Mouse (Mus musculus) CH12.LX (cell line): ENCODE measurements at regions not wholly inside any gene's neighbourhood (a gene's known extent, or its start where the extent isn't known, plus 50 kb on each side); places are given as distances from the start of the nearest gene placed in this dataset.

Source experiments
- BHLHE40 ChIP-seq: IDR thresholded peaks from 2 replicates; pipeline ENCODE4 v1.6.1; 2011; ENCODE audit warnings: mild to moderate bottlenecking, low read depth, low read length, improper control_type of control experiment
- CTCF ChIP-seq, 2 experiments: IDR thresholded peaks in 1 of 2; conservative IDR thresholded peaks in 1 of 2; 2 replicates each; pipeline ENCODE4 v1.5.1; 2011 to 2012; ENCODE audit warnings: low read depth in 2 of 2, low read length in 2 of 2, improper control_type of control experiment in 1 of 2, inconsistent platforms in 1 of 2, mild to moderate bottlenecking in 1 of 2, moderate library complexity in 1 of 2
- E2F4 ChIP-seq: IDR thresholded peaks from 2 replicates; pipeline ENCODE4 v1.6.1; 2011; ENCODE audit warnings: low read depth, low read length, improper control_type of control experiment; ENCODE audit not compliant: insufficient replicate concordance
- HCFC1 ChIP-seq: IDR thresholded peaks from 2 replicates; pipeline ENCODE4 v1.6.1; 2012; ENCODE audit warnings: low read depth, mild to moderate bottlenecking, inconsistent platforms, low read length, improper control_type of control experiment
- JUND ChIP-seq: conservative IDR thresholded peaks from 2 replicates; pipeline ENCODE4 v1.6.1; 2011; ENCODE audit warnings: low read depth, low read length, improper control_type of control experiment
- MAX ChIP-seq: IDR thresholded peaks from 2 replicates; pipeline ENCODE4 v1.6.1; 2011; ENCODE audit warnings: low read length, improper control_type of control experiment
- POLR2A ChIP-seq: IDR thresholded peaks from 2 replicates; pipeline ENCODE4 v1.6.1; 2011; ENCODE audit warnings: low read depth, mild to moderate bottlenecking, improper control_type of control experiment, low read length
- TCF12 ChIP-seq: IDR thresholded peaks from 2 replicates; pipeline ENCODE4 v1.6.1; 2014; ENCODE audit warnings: low read depth, mild to moderate bottlenecking, inconsistent platforms, low read length, improper control_type of control experiment
- USF1 ChIP-seq: IDR thresholded peaks from 2 replicates; pipeline ENCODE4 v1.6.1; 2014; ENCODE audit warnings: low read depth, mild to moderate bottlenecking, inconsistent platforms, low read length, improper control_type of control experiment

DNA sequence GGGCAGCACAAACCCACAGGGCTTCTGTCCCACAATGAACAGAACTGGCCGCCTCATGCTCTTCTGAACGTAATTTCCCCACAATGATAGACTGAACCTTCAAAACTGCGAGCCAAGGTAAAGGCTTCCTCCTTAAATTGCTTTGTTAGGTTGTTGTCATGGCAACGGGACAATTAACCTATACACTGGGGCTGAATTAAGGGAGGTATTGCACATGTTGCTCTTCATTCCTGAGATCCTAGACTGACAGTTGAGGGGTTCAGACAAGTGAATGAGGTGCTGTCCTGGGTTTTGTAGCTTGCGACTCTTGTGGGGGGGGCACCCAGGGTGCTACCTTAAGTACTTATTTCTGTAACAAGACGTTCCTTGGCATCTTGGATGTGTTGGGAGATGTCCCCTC lies 100.6 kb upstream of the Pmepa1 start:
- TF ChIP-seq BHLHE40, result no peak
- no peak for TF ChIP-seq E2F4
- no peak for TF ChIP-seq CTCF (conservative IDR thresholded peaks at IDR 0.05 in 1 of 2, IDR thresholded peaks at IDR 0.05 in 1 of 2; ENCODE audit: low read depth in 2 of 2, low read length in 2 of 2)
- no peak for TF ChIP-seq POLR2A
- no peak for TF ChIP-seq JUND
- TF ChIP-seq HCFC1, result no peak
- TF ChIP-seq USF1, result no peak
- TF ChIP-seq TCF12, result no peak
- TF ChIP-seq MAX, result no peak
